Comparison of ENCODE assay signal across 8 mouse cellular contexts in genomic region chr11:96902639-96903635, GRCm38 (mm10). TPM values are rescaled to one million over a fixed set of nuclear protein-coding genes. Genes with fewer than 3 reads are reported as not detected.
A peak's percentile ranks its signal among the peaks of the same experiment; 100 is the strongest.
DNase-seq lines count a peak whose midpoint lies in the region; ATAC-seq and TF ChIP-seq lines count a peak whose summit lies in the region.

No protein-coding gene starts in this region.

- peaks cover 17% of the 10 kb centered on the region for H3K36me3 ChIP-seq in ES-E14 (ENCODE audit: control insufficient read depth, insufficient read depth, low read length, poor library complexity, severe bottlenecking)
- H3K36me3 ChIP-seq in neural tube, embryonic 15.5 days = peaks cover 4% of the 10 kb centered on the region; the same call in 1 of the 2 replicates

- DNase-seq in heart, adult 11 months = peak; percentile 88
- DNase-seq in heart, postnatal 25 days (ENCODE audit: low spot score) = no peak
- no peak for DNase-seq in ES-E14 (ENCODE audit: low read depth, low spot score)
- peak; percentile 84 for DNase-seq in embryo, embryonic 9.5 days (ENCODE audit: extremely low spot score)
- DNase-seq in kidney, adult 9 months = peak; percentile 47
- DNase-seq in layer of hippocampus, adult 9-11 months = no peak
- no peak for DNase-seq in left cerebral cortex, adult 11 months (ENCODE audit: low spot score)

- in situ Hi-C loops in ES-E14 (cut with MboI; ENCODE audit: low sequenced_read_pairs in 2 of 2, unreplicated experiment in 2 of 2) = no loop called here

- WGBS in neural tube, embryonic 15.5 days = 8% methylated on average over 16 of the region's 16 CpGs

- H3K4me2 ChIP-seq in neural tube, embryonic 15.5 days = 0 out of 2 replicates have a peak overlapping the region, but pooled peaks have one; percentile 5

- no peak overlapping the region for H3K4me3 ChIP-seq in ES-E14 (ENCODE audit: insufficient read depth in 1 of 2, low read depth in 1 of 2, low read length in 2 of 2, poor library complexity in 1 of 2, severe bottlenecking in 1 of 2)
- no peak overlapping the region for H3K4me3 ChIP-seq in neural tube, embryonic 15.5 days (replicated peaks)

- intact Hi-C loops in heart, postnatal 25 days (cut with DNase I) = no loop called here

- no peaks in the 10 kb centered on the region for H3K27me3 ChIP-seq in neural tube, embryonic 15.5 days (replicated peaks)

- H3K27ac ChIP-seq in ES-E14 (ENCODE audit: insufficient read depth, low read depth, low read length, poor library complexity, severe bottlenecking) = no peak overlapping the region; the same call in 1 of the 2 replicates
- H3K27ac ChIP-seq in neural tube, embryonic 15.5 days (replicated peaks) = peak overlapping the region; percentile 74

- peak; percentile 76 for ATAC-seq in neural tube, embryonic 15.5 days (ENCODE audit: low FRiP score)

- H3K9me3 ChIP-seq in ES-E14 (ENCODE audit: control insufficient read depth, insufficient read depth, low read depth, low read length) = no peaks in the 10 kb centered on the region
- no peaks in the 10 kb centered on the region for H3K9me3 ChIP-seq in neural tube, embryonic 15.5 days (replicated peaks)

- peaks cover 10 to 34% of the 10 kb centered on the region in 2 experiments for H3K4me1 ChIP-seq in ES-E14 (ENCODE audit: control insufficient read depth in 2 of 2, insufficient read depth in 2 of 2, low read length in 2 of 2, poor library complexity in 1 of 2)
- H3K4me1 ChIP-seq in neural tube, embryonic 15.5 days = peaks cover 63% of the 10 kb centered on the region

- 0 out of 2 replicates have a peak overlapping the region, but pooled peaks have one; percentile 7 for H3K9ac ChIP-seq in ES-E14 (ENCODE audit: insufficient read depth, low read depth, low read length, poor library complexity, severe bottlenecking)
- H3K9ac ChIP-seq in neural tube, embryonic 15.5 days (replicated peaks) = 0 out of 2 replicates have a peak overlapping the region, but pooled peaks have one; percentile 14

TF ChIP-seq in ES-E14, 5 proteins besides CTCF, POLR2A, EP300 and RAD21:
- no peak for TF ChIP-seq ZC3H11A (IDR thresholded peaks at IDR 0.05; ENCODE audit: borderline replicate concordance, low read depth, low read length)
- TF ChIP-seq HCFC1 (IDR thresholded peaks at IDR 0.05; ENCODE audit: borderline replicate concordance, insufficient read depth, low read length) = no peak
- no peak for TF ChIP-seq CHD2 (IDR thresholded peaks at IDR 0.05; ENCODE audit: low read depth, low read length)
- TF ChIP-seq ZNF384 (IDR thresholded peaks at IDR 0.05; ENCODE audit: low read depth, low read length) = no peak
- TF ChIP-seq MAFK (IDR thresholded peaks at IDR 0.05; ENCODE audit: insufficient read depth, low read depth, low read length) = no peak

RNA-seq across cellular contexts. Expression of gene Cdk5rap3, which starts 13.4 kb away (rescaled TPM):
- 10 to 100 TPM; 21.6 to 23.2 TPM for total RNA-seq in heart, postnatal 25 days (2021)
- total RNA-seq in ES-E14 (2012; rRNA removed) = 87.5 and 134 TPM in 2 replicates
- 82.4 and 85.7 TPM in 2 replicates for polyA plus RNA-seq in neural tube, embryonic 15.5 days (2015; fragmentation: Nextera tagmentation; extraction: Ambion mirVana)

RNA-seq across cellular contexts. Expression of gene Prr15l, which starts 25.0 kb away (rescaled TPM):
- 1 to 10 TPM; 1.7 to 2.3 TPM for total RNA-seq in heart, postnatal 25 days (2021)
- 0.67 and 1.2 TPM in 2 replicates for total RNA-seq in ES-E14 (2012; rRNA removed)
- 0.47 and 5.2 TPM in 2 replicates for polyA plus RNA-seq in neural tube, embryonic 15.5 days (2015; fragmentation: Nextera tagmentation; extraction: Ambion mirVana)

RNA-seq across cellular contexts. Expression of gene Pnpo, which starts 40.8 kb away (rescaled TPM):
- total RNA-seq in heart, postnatal 25 days (2021) = 10 to 100 TPM; 11.3 to 12.9 TPM
- total RNA-seq in ES-E14 (2012; rRNA removed) = 24.0 and 27.7 TPM in 2 replicates
- 30.8 and 35.8 TPM in 2 replicates for polyA plus RNA-seq in neural tube, embryonic 15.5 days (2015; fragmentation: Nextera tagmentation; extraction: Ambion mirVana)

RNA-seq across cellular contexts. Expression of gene Copz2, which starts 53.3 kb away (rescaled TPM):
- total RNA-seq in heart, postnatal 25 days (2021) = 10 to 100 TPM; 33.4 to 37.5 TPM
- total RNA-seq in ES-E14 (2012; rRNA removed) = 2.5 and 5.5 TPM in 2 replicates
- 29.2 and 42.0 TPM in 2 replicates for polyA plus RNA-seq in neural tube, embryonic 15.5 days (2015; fragmentation: Nextera tagmentation; extraction: Ambion mirVana)

Comparison
In these comparisons a context has a peak if more than half of its experiments do, and no peak if none do; other contexts are left out.
1. DNase-seq: peak in heart, adult 11 months (single experiment), embryo, embryonic 9.5 days (single experiment) and kidney, adult 9 months (single experiment); none in heart, postnatal 25 days (single experiment), ES-E14 (single experiment), layer of hippocampus, adult 9-11 months (single experiment) and left cerebral cortex, adult 11 months (single experiment).